Mouse (Mus musculus): Measurements from ENCODE around the gene Cgn.
A peak's percentile ranks its signal among the peaks of the same experiment; 100 is the strongest.
"Not testable (repeated sequence)": the region's sequence is repeated elsewhere in the genome, so short reads cannot be mapped to it uniquely, and the experiment has no call there.

Cgn gene

GRCm38 (mm10) chr3:94789071-94789470, 2.8 kb upstream of the Cgn start:
- DNase-seq = no peak

- DNase-seq = no peak
These were observed 959 bp upstream of the Cgn start for GRCm38 (mm10) chr3:94787122-94787780.

GRCm38 (mm10) chr3:94785958-94786357, 334 bp downstream of the Cgn start:
- no peak for DNase-seq

GRCm38 (mm10) chr3:94784171-94784701, 2.1 kb downstream of the Cgn start:
- peak; percentile 54 for DNase-seq

- peak; percentile 85 for DNase-seq
These were observed 2.8 kb downstream of the Cgn start for GRCm38 (mm10) chr3:94783462-94783931.

GRCm38 (mm10) chr3:94782936-94783335, 3.4 kb downstream of the Cgn start:
- peak; percentile 24 for DNase-seq

GRCm38 (mm10) chr3:94781356-94781755, 4.9 kb downstream of the Cgn start:
- DNase-seq = peak; percentile 36

- DNase-seq = no peak
These were observed 10.4 kb downstream of the Cgn start for GRCm38 (mm10) chr3:94775886-94776285.

GRCm38 (mm10) chr3:94774039-94774438, 12.3 kb downstream of the Cgn start:
- DNase-seq = no peak

- not testable (repeated sequence) for DNase-seq
These were observed 20.8 kb downstream of the Cgn start for GRCm38 (mm10) chr3:94765456-94765855.

GRCm38 (mm10) chr3:94764545-94765292, 21.6 kb downstream of the Cgn start:
- DNase-seq = not testable (repeated sequence)

- peak; percentile 73 for DNase-seq
These were observed 27.9 kb downstream of the Cgn start for GRCm38 (mm10) chr3:94758427-94758826.

GRCm38 (mm10) chr3:94758056-94758409, 28.3 kb downstream of the Cgn start:
- DNase-seq = peak; percentile 67

GRCm38 (mm10) chr3:94757251-94758055, 28.8 kb downstream of the Cgn start:
- DNase-seq = not testable (repeated sequence)

GRCm38 (mm10) chr3:94745691-94746090, 40.6 kb downstream of the Cgn start:
- no peak for DNase-seq

- DNase-seq = peak; percentile 35
These were observed 62.7 kb downstream of the Cgn start for GRCm38 (mm10) chr3:94723637-94724036.

- DNase-seq = not testable (repeated sequence)
These were observed 68.0 kb downstream of the Cgn start for GRCm38 (mm10) chr3:94718253-94718652.

- DNase-seq = not testable (repeated sequence)
These were observed 72.9 kb downstream of the Cgn start for GRCm38 (mm10) chr3:94713424-94713823.

- not testable (repeated sequence) for DNase-seq
These were observed 75.7 kb downstream of the Cgn start for GRCm38 (mm10) chr3:94710591-94710990.
